Mouse (Mus musculus) stomach, embryonic 16.5 days (tissue): ENCODE results near the gene Opn5. TPM values are rescaled to one million over a fixed set of nuclear protein-coding genes. Genes with fewer than 3 reads are reported as not detected.

ENCODE experiments used
- ATAC-seq: fragments of 200-750 bp; cut with Nextera tagmentation; 2 replicates; pipeline ENCODE4 v1.8.0; 2017; ENCODE audit warnings: moderate number of reproducible peaks, moderate TSS enrichment; ENCODE audit not compliant: insufficient read depth, low FRiP score
- H3K27ac ChIP-seq: fragments of 300-500 bp; sonication (generic); 2 replicates; pipeline ENCODE4 v1.5.1; 2014; ENCODE audit warnings: low read length
- H3K27me3 ChIP-seq: fragments of 300-500 bp; sonication (generic); 2 replicates; pipeline ENCODE4 v1.6.1; 2014; ENCODE audit warnings: low read length, control low read depth, mixed read lengths; ENCODE audit not compliant: control insufficient read depth, insufficient read depth
- H3K36me3 ChIP-seq: fragments of 300-500 bp; sonication (generic); 2 replicates; pipeline ENCODE4 v1.6.1; 2014; ENCODE audit warnings: low read length; ENCODE audit not compliant: control insufficient read depth, insufficient read depth
- H3K4me1 ChIP-seq: fragments of 300-500 bp; sonication (generic); 2 replicates; pipeline ENCODE4 v1.6.1; 2014; ENCODE audit warnings: low read length, control low read depth, mixed read lengths; ENCODE audit not compliant: control insufficient read depth, insufficient read depth
- H3K4me2 ChIP-seq: fragments of 300-500 bp; sonication (generic); 2 replicates; pipeline ENCODE4 v1.6.1; 2014; ENCODE audit warnings: low read depth, low read length, mixed read lengths
- H3K4me3 ChIP-seq: fragments of 300-500 bp; sonication (generic); replicated peaks from 2 replicates; pipeline ENCODE4 v1.5.1; 2014; ENCODE audit warnings: mild to moderate bottlenecking, low read length
- H3K9ac ChIP-seq: fragments of 300-500 bp; sonication (generic); 2 replicates; pipeline ENCODE4 v1.6.1; 2014; ENCODE audit warnings: low read length
- H3K9me3 ChIP-seq: fragments of 300-500 bp; sonication (generic); replicated peaks from 2 replicates; pipeline ENCODE4 v1.6.1; 2016; ENCODE audit warnings: low read length, control low read depth; ENCODE audit not compliant: control insufficient read depth
- WGBS: fragments of 180-500 bp; shearing (Covaris S2); extraction: QIAGEN DNeasy Blood & Tissue Kit; methylation state at CpG from one replicate; pipeline ENCODE4 v1.1.7; 2014; 5-methylcytosine and 5-hydroxymethylcytosine counted together
- polyA plus RNA-seq: library from polyadenylated mRNA; unstranded; fragments of >200 nt; fragmentation: Nextera tagmentation; extraction: Ambion mirVana; gene quantifications from 2 replicates; pipeline ENCODE4 v1.2.1, GENCODE M21; 2015

Opn5 gene
- polyA plus RNA-seq, 1 experiment from 2014 or later: not detected

DNA sequence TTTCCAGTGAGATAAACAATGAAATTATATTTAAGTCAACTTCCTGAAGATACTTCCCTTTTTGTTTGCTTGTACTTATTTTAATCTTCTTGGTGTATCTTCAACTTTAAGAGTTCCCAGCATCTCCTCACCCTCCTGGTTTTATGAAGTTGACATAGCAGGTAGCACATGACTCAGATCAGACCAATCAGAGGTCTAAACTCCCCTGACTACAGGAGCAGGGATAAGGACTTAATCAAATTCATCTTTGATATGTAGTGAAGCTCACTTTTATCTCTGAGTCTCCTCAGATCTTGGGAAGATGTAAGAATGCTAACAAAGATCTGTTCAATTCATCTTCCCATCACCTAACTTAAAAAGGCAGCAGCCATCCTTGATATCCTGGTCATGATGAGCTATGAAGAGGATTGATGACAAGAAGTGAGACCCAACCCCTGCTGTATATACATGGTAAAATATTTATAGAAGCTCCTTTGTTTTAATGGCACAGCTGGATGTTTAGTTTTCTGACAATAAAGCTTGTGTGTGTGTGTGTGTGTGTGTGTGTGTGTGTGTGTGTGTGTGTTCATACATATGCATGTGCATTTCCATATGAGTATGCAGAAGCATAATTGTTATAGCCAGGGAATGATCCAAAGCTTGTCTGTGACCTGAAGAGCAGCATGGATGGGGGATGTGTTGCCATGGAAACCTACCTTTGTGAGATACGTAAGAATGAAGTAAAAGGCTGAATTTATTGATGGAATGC lies 28.7 kb downstream of the Opn5 start:
- H3K9me3 ChIP-seq: no peaks in the 10 kb centered on the region
- no peak overlapping the region for H3K4me2 ChIP-seq
- ATAC-seq: no peak
- no peak overlapping the region for H3K9ac ChIP-seq
- WGBS: 33% methylated on average over 1 of the region's 1 CpGs
- no peaks in the 10 kb centered on the region for H3K27me3 ChIP-seq
- no peak overlapping the region for H3K4me3 ChIP-seq
- no peaks in the 10 kb centered on the region for H3K36me3 ChIP-seq
- no peaks in the 10 kb centered on the region for H3K4me1 ChIP-seq
- H3K27ac ChIP-seq: no peak overlapping the region

- ATAC-seq: no peak
- 75% methylated on average over 4 of the region's 4 CpGs for WGBS
- H3K4me1 ChIP-seq: no peaks in the 10 kb centered on the region
- no peak overlapping the region for H3K4me2 ChIP-seq
- no peaks in the 10 kb centered on the region for H3K36me3 ChIP-seq
- no peak overlapping the region for H3K27ac ChIP-seq
- no peaks in the 10 kb centered on the region for H3K27me3 ChIP-seq
- H3K9me3 ChIP-seq: no peaks in the 10 kb centered on the region
- no peak overlapping the region for H3K9ac ChIP-seq
- no peak overlapping the region for H3K4me3 ChIP-seq
Observed at GRCm38 (mm10) chr17:42580623-42581022, 30.6 kb downstream of the Opn5 start.

DNA sequence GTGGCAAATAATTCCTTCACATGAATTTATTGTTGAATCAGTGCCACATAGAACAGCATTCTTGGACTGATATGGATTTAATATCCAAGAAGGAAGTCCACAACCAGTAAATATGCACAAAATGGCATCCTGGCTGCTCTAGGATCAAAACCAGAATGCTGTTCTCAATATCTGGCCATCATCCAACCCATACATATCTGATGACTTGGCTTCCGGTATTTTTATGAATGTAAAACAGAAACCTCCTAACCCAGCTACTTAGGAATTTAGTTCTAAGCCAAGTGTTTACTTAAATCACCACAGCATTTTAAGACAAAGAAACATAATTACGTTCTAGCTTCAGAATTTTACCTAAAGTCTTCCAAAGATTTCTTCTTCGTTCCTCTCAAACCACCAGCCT lies 31.0 kb downstream of the Opn5 start:
- Histone ChIP-seq H3K27ac (no peak overlapping the region), H3K4me1 (no peaks in the 10 kb centered on the region), H3K4me3 (no peak overlapping the region), H3K36me3 (no peaks in the 10 kb centered on the region), H3K4me2 (no peak overlapping the region), H3K9ac (no peak overlapping the region), H3K27me3 (no peaks in the 10 kb centered on the region), H3K9me3 (no peaks in the 10 kb centered on the region)
- no peak for ATAC-seq
- WGBS: 60% methylated on average over 3 of the region's 3 CpGs

- H3K4me3 ChIP-seq: no peak overlapping the region
- no peaks in the 10 kb centered on the region for H3K36me3 ChIP-seq
- ATAC-seq: no peak
- no peak overlapping the region for H3K4me2 ChIP-seq
- 23% methylated on average over 6 of the region's 6 CpGs for WGBS
- no peaks in the 10 kb centered on the region for H3K9me3 ChIP-seq
- no peaks in the 10 kb centered on the region for H3K4me1 ChIP-seq
- H3K27ac ChIP-seq: no peak overlapping the region
- H3K27me3 ChIP-seq: no peaks in the 10 kb centered on the region
- no peak overlapping the region for H3K9ac ChIP-seq
Observed at GRCm38 (mm10) chr17:42576671-42577168, 34.5 kb downstream of the Opn5 start.

DNA sequence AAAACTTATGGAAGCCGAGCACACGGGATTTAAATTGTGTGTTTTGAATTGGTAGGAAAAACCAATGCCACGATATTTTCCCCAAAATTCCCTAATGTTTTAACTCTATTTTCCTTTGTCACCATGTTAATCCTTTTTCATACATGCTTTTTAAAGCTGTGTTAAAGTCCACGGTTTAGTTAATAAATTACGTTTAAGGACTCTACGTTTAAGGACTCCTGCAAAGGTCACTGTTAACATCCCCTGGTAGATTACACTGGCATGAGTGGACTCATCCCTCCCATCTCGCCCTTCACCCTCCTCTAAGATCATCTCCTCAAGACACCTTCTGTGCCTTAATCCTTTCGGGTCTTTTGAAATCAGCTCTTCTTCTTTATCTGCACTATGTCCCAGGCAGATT lies 37.4 kb downstream of the Opn5 start:
- no peak overlapping the region for H3K4me2 ChIP-seq
- no peak overlapping the region for H3K9ac ChIP-seq
- no peak for ATAC-seq
- H3K27me3 ChIP-seq: no peaks in the 10 kb centered on the region
- H3K9me3 ChIP-seq: no peaks in the 10 kb centered on the region
- no peaks in the 10 kb centered on the region for H3K4me1 ChIP-seq
- 76% methylated on average over 8 of the region's 8 CpGs for whole genome bisulfite sequencing
- H3K4me3 ChIP-seq: no peak overlapping the region
- H3K27ac ChIP-seq: no peak overlapping the region
- H3K36me3 ChIP-seq: no peaks in the 10 kb centered on the region

DNA sequence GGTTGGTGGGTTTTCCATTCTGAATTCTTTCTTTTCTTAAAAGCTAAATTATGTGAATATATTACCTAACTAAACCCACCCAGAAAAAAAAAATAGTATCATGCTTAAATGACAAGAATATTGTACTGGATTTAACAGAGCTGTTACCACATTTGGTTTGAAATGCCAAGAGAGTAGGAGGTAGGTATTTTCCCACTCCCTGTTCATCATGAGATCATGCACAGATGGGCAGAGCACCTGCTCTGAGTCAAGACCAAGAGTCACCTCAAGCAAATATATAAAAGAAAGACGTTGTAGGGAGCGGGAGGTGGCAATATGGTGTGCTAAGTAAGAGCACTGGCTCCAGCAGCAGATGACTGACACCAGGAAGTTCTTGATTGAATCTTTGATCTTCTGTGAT lies 61.6 kb downstream of the Opn5 start:
- Histone ChIP-seq H3K9me3 (no peaks in the 10 kb centered on the region), H3K27me3 (no peaks in the 10 kb centered on the region), H3K36me3 (no peaks in the 10 kb centered on the region), H3K4me2 (no peak overlapping the region), H3K4me3 (no peak overlapping the region), H3K9ac (no peak overlapping the region), H3K4me1 (no peaks in the 10 kb centered on the region), H3K27ac (no peak overlapping the region)
- WGBS: 85% methylated on average over 2 of the region's 2 CpGs
- ATAC-seq: no peak

DNA sequence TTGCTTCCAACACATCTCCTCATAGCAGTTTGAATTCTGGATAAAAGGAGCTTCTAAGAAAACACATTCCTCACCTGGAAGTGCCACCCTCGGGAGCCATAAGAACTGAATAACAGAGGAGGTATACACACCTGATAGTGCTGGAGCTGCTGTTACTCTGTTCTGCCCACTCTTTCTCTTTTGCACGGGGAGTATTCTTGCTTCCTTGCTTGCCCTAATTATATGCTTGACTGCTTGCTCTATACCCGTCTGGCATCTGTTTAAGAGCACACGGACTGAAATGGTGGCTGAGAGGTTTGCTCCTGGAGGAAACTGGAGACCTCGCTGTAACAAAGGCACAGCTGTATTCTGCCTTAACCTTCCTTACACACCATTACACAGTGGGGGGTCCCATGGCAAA lies 81.0 kb downstream of the Opn5 start:
- no peak overlapping the region for H3K27ac ChIP-seq
- WGBS: 68% methylated on average over 5 of the region's 5 CpGs
- no peaks in the 10 kb centered on the region for H3K36me3 ChIP-seq
- no peak overlapping the region for H3K4me2 ChIP-seq
- no peaks in the 10 kb centered on the region for H3K9me3 ChIP-seq
- H3K27me3 ChIP-seq: no peaks in the 10 kb centered on the region
- no peak overlapping the region for H3K9ac ChIP-seq
- no peak for ATAC-seq
- H3K4me3 ChIP-seq: no peak overlapping the region
- no peaks in the 10 kb centered on the region for H3K4me1 ChIP-seq

DNA sequence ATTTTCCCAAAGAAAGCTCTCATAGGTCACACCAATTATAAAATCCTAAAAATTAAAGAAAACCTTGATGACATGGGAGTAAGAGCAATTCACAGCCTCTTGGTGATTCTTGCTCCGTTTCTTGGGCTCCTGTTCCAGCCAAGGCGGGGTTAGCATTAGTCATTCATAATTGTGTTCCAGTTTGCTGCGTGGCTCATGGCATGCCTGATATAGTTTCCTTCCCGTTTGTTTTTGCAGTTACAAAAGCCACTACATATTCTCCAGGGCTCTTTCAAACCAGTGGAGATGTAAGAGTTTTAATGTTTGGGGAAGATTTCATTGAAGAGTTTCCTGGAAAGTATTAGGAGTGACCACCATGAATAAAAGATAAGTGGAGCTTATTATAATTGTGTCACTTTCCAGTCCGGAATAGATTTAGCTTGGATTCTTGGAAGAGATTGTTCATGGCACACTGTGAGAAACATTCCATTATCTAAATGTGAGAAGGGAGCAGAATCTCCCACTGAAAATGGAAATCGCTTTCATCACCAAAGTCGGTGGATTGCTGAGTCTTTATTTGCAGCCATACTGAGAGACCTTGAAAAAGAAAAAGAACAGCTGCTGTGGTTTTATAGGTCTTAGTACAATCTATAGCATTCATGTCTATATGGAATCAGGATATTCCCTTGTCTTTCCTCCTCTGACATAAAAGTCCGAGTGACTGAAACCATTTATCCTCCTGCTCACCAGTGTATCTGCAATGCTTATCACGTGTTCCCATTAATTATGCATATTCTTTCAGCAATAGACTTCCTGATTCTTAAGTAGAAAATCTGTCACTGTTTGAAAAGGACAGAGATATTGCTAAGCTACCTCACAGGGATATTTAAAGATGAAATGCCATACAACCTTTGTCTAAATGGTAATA lies 101.6 kb downstream of the Opn5 start:
- no peak overlapping the region for H3K4me3 ChIP-seq
- H3K9ac ChIP-seq: no peak overlapping the region
- H3K9me3 ChIP-seq: no peaks in the 10 kb centered on the region
- H3K27ac ChIP-seq: no peak overlapping the region
- no peak overlapping the region for H3K4me2 ChIP-seq
- no peaks in the 10 kb centered on the region for H3K4me1 ChIP-seq
- no peaks in the 10 kb centered on the region for H3K27me3 ChIP-seq
- ATAC-seq: no peak
- WGBS: 70% methylated on average over 9 of the region's 9 CpGs
- no peaks in the 10 kb centered on the region for H3K36me3 ChIP-seq
